Mouse (Mus musculus): Measurements from ENCODE around the gene St3gal5. TPM values are rescaled to one million over a fixed set of nuclear protein-coding genes. Genes with fewer than 3 reads are reported as not detected.

The St3gal5 gene
- total and polyA plus RNA-seq, 3 experiments, result 4.0 to 21.4 (median 19.8) TPM

- TF ChIP-seq ZNF384 (IDR thresholded peaks at IDR 0.05; ENCODE audit: low read depth, low read length), result no peak
- TF ChIP-seq TCF12 (IDR thresholded peaks at IDR 0.05; ENCODE audit: low read depth, low read length), result 0 out of 2 replicates have a peak, but pooled peaks have one; percentile 39
- TF ChIP-seq CTCF (conservative IDR thresholded peaks at IDR 0.05 in 1 of 2, IDR thresholded peaks at IDR 0.05 in 1 of 2; ENCODE audit: low read depth in 2 of 2, low read length in 2 of 2), result no peak
- TF ChIP-seq USF1 (IDR thresholded peaks at IDR 0.05; ENCODE audit: low read depth, low read length), result peak; percentile 23; the same call in 1 of the 2 replicates
- 0 out of 2 replicates have a peak, but pooled peaks have one; percentile 3 for TF ChIP-seq JUN (IDR thresholded peaks at IDR 0.05; ENCODE audit: insufficient read depth, low read depth, low read length)
- no peak for TF ChIP-seq E2F4 (IDR thresholded peaks at IDR 0.05; ENCODE audit: insufficient replicate concordance, low read depth, low read length)
- no peak for TF ChIP-seq POLR2A (IDR thresholded peaks at IDR 0.05; ENCODE audit: low read depth, low read length)
- no peak for TF ChIP-seq KAT2A (IDR thresholded peaks at IDR 0.05; ENCODE audit: insufficient replicate concordance, low read length)
- TF ChIP-seq RCOR1 (conservative IDR thresholded peaks at IDR 0.05; ENCODE audit: low read depth, low read length), result peak; percentile 31; the same call in 1 of the 2 replicates
- no peak for TF ChIP-seq ZKSCAN1 (IDR thresholded peaks at IDR 0.05; ENCODE audit: borderline replicate concordance, low read depth, low read length)
- no peak for TF ChIP-seq SIN3A (IDR thresholded peaks at IDR 0.05; ENCODE audit: low read length)
- TF ChIP-seq RAD21 (IDR thresholded peaks at IDR 0.05; ENCODE audit: low read depth, low read length), result no peak
- TF ChIP-seq MAZ (IDR thresholded peaks at IDR 0.05; ENCODE audit: low read depth, low read length), result no peak
- TF ChIP-seq TBP (conservative IDR thresholded peaks at IDR 0.05; ENCODE audit: low read depth, low read length), result no peak
Observed at GRCm38 (mm10) chr6:72140371-72140770, 43.0 kb downstream of the St3gal5 start (continued).

- H3K27ac ChIP-seq (ENCODE audit: insufficient read depth, low read depth), result no peak overlapping the region
- H3K4me1 ChIP-seq (ENCODE audit: control insufficient read depth in 1 of 2, insufficient read depth in 2 of 2), result peaks cover 17 to 24% of the 10 kb centered on the region in 2 experiments
- H3K4me3 ChIP-seq (replicated peaks in 1 of 3; ENCODE audit: low read depth in 2 of 3, low read length in 2 of 3, poor library complexity in 1 of 3), result no peak overlapping the region
- DNase-seq (ENCODE audit: extremely low read depth), result no peak
- in situ Hi-C loops (cut with MboI; ENCODE audit: low pct_ligation_motif_present, low pct_unique_long_range_greater_than_20kb, low sequenced_read_pairs), result no loop called here
- no peaks in the 10 kb centered on the region for H3K27me3 ChIP-seq (replicated peaks)
- no peak overlapping the region for H3K9ac ChIP-seq (ENCODE audit: insufficient read depth, low read depth)
- TF ChIP-seq UBTF (IDR thresholded peaks at IDR 0.05; ENCODE audit: low read depth, low read length) (no peak), NELFE (IDR thresholded peaks at IDR 0.05; ENCODE audit: low read depth, low read length) (no peak), JUN (IDR thresholded peaks at IDR 0.05; ENCODE audit: insufficient read depth, low read depth, low read length) (no peak), E2F4 (IDR thresholded peaks at IDR 0.05; ENCODE audit: insufficient replicate concordance, low read depth, low read length) (no peak), ZC3H11A (IDR thresholded peaks at IDR 0.05; ENCODE audit: low read depth, low read length) (no peak), MAZ (IDR thresholded peaks at IDR 0.05; ENCODE audit: low read depth, low read length) (no peak), IRF4 (IDR thresholded peaks at IDR 0.05; ENCODE audit: low read depth, low read length) (no peak), MYC (IDR thresholded peaks at IDR 0.05; ENCODE audit: low read depth, low read length) (no peak), ZMIZ1 (IDR thresholded peaks at IDR 0.05; ENCODE audit: low read depth, low read length) (no peak), NRF1 (IDR thresholded peaks at IDR 0.05; ENCODE audit: low read depth, low read length) (no peak), MAX (IDR thresholded peaks at IDR 0.05; ENCODE audit: low read length) (no peak), TBP (conservative IDR thresholded peaks at IDR 0.05; ENCODE audit: low read depth, low read length) (no peak), USF2 (conservative IDR thresholded peaks at IDR 0.05; ENCODE audit: low read depth, low read length) (no peak), SIN3A (IDR thresholded peaks at IDR 0.05; ENCODE audit: low read length) (no peak), POLR2A (IDR thresholded peaks at IDR 0.05; ENCODE audit: low read depth, low read length) (no peak)
- H3K36me3 ChIP-seq (replicated peaks in 1 of 2; ENCODE audit: control insufficient read depth in 1 of 2, insufficient read depth in 1 of 2, low read length in 1 of 2), result peaks cover 31 to 42% of the 10 kb centered on the region in 2 experiments
- H3K9me3 ChIP-seq (replicated peaks; ENCODE audit: low read length), result no peaks in the 10 kb centered on the region
- dilution Hi-C loops (cut with MboI; ENCODE audit: extremely low pct_ligation_motif_present, extremely low pct_unique_long_range_greater_than_20kb, low sequenced_read_pairs), result no loop called here
- H3K4me2 ChIP-seq (ENCODE audit: insufficient read depth, low read depth, poor library complexity, severe bottlenecking), result no peak overlapping the region
- no peaks in the 10 kb centered on the region for H3K79me2 ChIP-seq (replicated peaks; ENCODE audit: control insufficient read depth, extremely low read depth, insufficient read depth, poor library complexity, severe bottlenecking)
Observed at GRCm38 (mm10) chr6:72141191-72141590, 43.8 kb downstream of the St3gal5 start.
